Mouse (Mus musculus): ENCODE results near the gene Rnf13. TPM values are rescaled to one million over a fixed set of nuclear protein-coding genes. Genes with fewer than 3 reads are reported as not detected.

Rnf13 gene
- 4.5 and 7.0 TPM in 2 replicates for polyA plus RNA-seq (2012; rRNA removed)

DNA sequence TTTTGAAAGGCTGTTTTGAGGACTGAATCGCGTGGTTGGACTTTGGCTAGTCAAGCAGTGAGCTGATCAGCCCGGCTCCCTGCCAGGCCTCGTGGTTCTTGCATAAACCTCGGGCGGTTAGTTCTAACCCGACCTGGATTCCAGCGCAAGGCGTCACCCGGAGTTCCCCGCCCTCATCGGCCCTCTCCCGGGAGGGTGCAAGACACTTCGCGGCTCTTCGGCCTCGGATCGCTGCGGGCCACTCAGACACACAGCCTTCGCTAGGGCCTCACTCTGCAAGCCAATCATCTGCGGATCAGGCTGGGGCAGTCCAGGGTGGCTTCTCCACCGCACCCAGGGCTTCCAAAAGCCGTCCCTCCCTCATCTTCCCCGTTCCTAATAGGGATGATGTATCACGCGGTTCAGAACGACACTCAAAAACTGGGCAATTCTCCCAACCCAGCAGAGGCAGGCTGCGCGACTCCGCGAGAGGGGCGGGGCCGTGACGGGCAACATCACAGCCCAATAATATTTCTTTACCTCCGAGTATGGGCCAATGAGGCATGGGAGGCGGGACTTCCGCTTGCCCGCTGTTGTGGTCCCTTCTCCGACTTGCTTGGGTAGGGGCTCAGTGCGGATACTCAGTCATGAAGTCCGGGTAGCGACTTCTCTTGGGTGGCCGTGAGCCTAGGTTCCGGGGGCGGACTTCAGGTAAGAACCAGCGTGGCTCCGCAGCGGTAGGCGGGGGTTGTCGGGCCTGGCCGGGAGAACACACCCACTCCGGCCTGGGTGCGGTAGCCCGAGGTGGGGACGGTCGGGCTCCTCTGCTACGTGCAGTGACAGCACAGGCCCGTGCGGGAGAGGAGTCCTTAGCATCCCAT is at the start of gene Rnf13:
Gene Rnf13, plus strand, starts transcription at position 552 of the 860 bp plus-strand sequence.

DNA sequence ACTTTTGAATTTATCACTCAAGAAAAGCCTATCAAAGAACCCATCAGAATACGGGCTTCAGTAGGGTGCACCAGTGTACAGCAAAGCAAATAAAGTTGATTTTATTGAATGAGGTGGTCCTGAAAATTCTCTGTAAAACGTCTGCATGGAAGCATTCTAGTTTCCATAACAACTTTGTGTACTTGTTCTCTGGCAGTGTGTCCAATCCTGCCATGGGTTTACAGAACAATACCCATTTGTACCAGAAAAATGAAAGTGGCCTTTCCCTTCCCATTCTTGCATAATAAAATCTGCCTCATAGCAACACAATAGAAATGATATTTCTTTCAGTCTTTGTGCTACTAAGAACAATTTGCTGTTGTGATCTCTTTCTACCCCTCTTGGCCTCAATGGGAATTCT is 43.1 kb upstream of the Rnf13 start, which contains the start of gene Ankub1:
Gene Ankub1, minus strand, starts transcription at position 81 of the 400 bp plus-strand sequence.

GRCm38 (mm10) chr3:57847760-57848185 is 111.9 kb downstream of the Rnf13 start, which contains the start of gene Pfn2:
Gene Pfn2, minus strand, starts transcription at chr3:57848079.

Other genes starting within 250 kb of the Rnf13 start
- 7.0 and 8.6 TPM in 2 replicates for gene Wwtr1, start 160.2 kb upstream of the Rnf13 start, polyA plus RNA-seq (2012; rRNA removed)
- gene Commd2, start 84.3 kb upstream of the Rnf13 start, polyA plus RNA-seq (2012; rRNA removed), result 3.4 and 5.2 TPM in 2 replicates
- gene Ankub1, start 43.3 kb upstream of the Rnf13 start, polyA plus RNA-seq (2012; rRNA removed), result not detected in 2 replicates
- gene Pfn2, start 112.0 kb downstream of the Rnf13 start, polyA plus RNA-seq (2012; rRNA removed), result 3.1 and 3.3 TPM in 2 replicates